Mouse (Mus musculus) layer of hippocampus, adult 18-20 months (tissue): ENCODE measurements around the gene Olfr868. TPM values are rescaled to one million over a fixed set of nuclear protein-coding genes. Genes with fewer than 3 reads are reported as not detected.

Experiments
- DNase-seq, 2 experiments: peaks; one replicate each; pipeline ENCODE4 v3.0.0; 2022; ENCODE audit warnings: low spot score in 2 of 2
- long read RNA-seq: library from polyadenylated mRNA; stranded (forward); transcript quantifications from one replicate; pipeline ENCODE4 v2.0.0, GENCODE M21; 2021
- total RNA-seq, 2 experiments: library from RNA; stranded (reverse); gene quantifications; 2 replicates each; pipeline ENCODE4 v1.2.3; 2021

The Olfr868 gene
- not detected for total RNA-seq
- long read RNA-seq = 0 reads

- DNase-seq = no peak
Observed at GRCm38 (mm10) chr9:20098326-20098725, at the start of gene Olfr868. Gene Olfr868 (plus strand): TSS chr9:20098626.

- no peak for DNase-seq
Observed at GRCm38 (mm10) chr9:20057462-20057861, 41.0 kb upstream of the Olfr868 start, which contains the start of gene Olfr867. Gene Olfr867 (minus strand): TSS chr9:20057562.

- no peak for DNase-seq
Observed at GRCm38 (mm10) chr9:20070236-20070635, 28.2 kb upstream of the Olfr868 start.

- DNase-seq = no peak
Observed at GRCm38 (mm10) chr9:20071291-20071690, 27.1 kb upstream of the Olfr868 start.

- no peak for DNase-seq
Observed at GRCm38 (mm10) chr9:20073523-20074177, 24.8 kb upstream of the Olfr868 start.

- DNase-seq = no peak
Observed at GRCm38 (mm10) chr9:20128709-20129108, 30.3 kb downstream of the Olfr868 start, which contains the start of gene Olfr869. Gene Olfr869 (plus strand): TSS chr9:20129009.

GRCm38 (mm10) chr9:20149706-20150105 lies 51.3 kb downstream of the Olfr868 start:
- DNase-seq = no peak

Other genes with a start within 250 kb of the Olfr868 start
- not detected for gene Olfr860, start 248.9 kb upstream of the Olfr868 start, total RNA-seq
- not detected for gene Olfr862, start 210.6 kb upstream of the Olfr868 start, total RNA-seq
- not detected for gene Olfr77, start 181.8 kb upstream of the Olfr868 start, total RNA-seq
- gene Olfr866, start 70.6 kb upstream of the Olfr868 start, total RNA-seq = not detected
- not detected for gene Olfr867, start 41.1 kb upstream of the Olfr868 start, total RNA-seq
- gene Olfr869, start 30.4 kb downstream of the Olfr868 start, total RNA-seq = not detected
- gene Olfr870, start 75.4 kb downstream of the Olfr868 start, total RNA-seq = not detected
- gene Olfr871, start 113.6 kb downstream of the Olfr868 start, total RNA-seq = not detected
- not detected for gene Olfr872, start 138.5 kb downstream of the Olfr868 start, total RNA-seq
- not detected for gene Olfr39, start 183.7 kb downstream of the Olfr868 start, total RNA-seq
- gene Olfr873, start 199.9 kb downstream of the Olfr868 start, total RNA-seq = not detected
- gene Olfr18, start 237.5 kb downstream of the Olfr868 start, total RNA-seq = not detected